Mouse (Mus musculus): ENCODE measurements at regions not wholly inside any gene's neighbourhood (a gene's known extent, or its start where the extent isn't known, plus 50 kb on each side); places are given as distances from the start of the nearest gene placed in this dataset.

DNA sequence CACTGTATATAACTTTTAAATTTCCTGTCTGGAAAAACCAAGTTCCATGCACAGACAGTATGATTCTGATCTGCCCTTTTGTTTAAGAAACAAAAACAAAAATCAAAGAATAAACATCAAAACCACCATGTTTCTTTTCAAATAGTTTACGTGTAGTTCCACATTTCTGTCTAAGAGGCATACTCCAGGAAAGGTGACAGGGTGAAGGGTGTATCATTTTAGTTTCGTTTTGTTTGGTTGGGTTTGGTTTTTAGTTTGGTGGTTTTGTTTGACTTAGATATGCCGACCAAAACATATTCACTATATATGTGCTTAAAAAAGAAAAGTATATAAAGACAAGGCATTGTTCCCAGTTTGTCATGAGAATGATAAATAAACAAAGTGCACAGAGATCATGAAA, 524.9 kb downstream of the Adgrl2 start:
- intact Hi-C loops (cut with DNase I): no loop called here
- no peak for DNase-seq (ENCODE audit: low spot score)

DNA sequence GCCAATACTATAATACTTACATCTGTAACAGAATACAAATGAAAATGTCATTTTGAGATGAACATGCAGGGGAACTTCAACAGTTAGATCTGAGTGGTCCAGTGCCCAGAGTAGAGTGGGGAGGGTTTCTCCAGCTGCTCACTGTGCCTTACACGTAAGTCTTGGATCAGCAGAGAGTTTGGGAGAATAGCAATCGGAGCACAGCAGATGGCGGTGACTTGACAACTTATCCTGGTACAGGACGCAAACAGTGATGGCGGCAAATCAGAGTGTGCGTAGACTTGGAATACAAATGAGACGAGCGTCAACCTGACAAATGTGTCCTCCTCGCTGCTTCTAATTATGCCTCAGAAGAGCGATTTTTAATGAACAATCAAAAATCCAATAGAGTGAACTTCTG, 527.6 kb downstream of the Adgrl2 start:
- intact Hi-C loops (cut with DNase I): no loop called here
- no peak for DNase-seq (ENCODE audit: low spot score)

DNA sequence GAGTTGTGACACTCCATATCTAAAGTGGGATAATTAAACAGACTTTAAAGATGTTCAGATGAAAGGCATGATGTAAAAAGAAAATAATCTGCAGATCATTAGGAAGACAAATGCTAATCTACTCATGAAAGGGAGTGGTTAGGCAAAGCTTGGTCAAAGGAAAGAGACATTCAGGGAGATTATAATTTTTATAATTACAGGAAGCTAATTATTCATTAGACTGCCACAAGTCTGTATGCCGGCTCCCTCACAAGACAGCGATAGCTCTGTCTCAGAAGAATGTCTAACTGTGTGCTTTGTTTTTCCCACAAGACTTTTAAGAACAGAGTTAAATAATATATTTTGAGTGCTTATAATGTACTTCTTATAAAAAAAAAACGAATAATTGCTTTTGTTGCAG, 541.5 kb downstream of the Adgrl2 start:
- DNase-seq (ENCODE audit: low spot score): no peak
- intact Hi-C loops (cut with DNase I): no loop called here

DNA sequence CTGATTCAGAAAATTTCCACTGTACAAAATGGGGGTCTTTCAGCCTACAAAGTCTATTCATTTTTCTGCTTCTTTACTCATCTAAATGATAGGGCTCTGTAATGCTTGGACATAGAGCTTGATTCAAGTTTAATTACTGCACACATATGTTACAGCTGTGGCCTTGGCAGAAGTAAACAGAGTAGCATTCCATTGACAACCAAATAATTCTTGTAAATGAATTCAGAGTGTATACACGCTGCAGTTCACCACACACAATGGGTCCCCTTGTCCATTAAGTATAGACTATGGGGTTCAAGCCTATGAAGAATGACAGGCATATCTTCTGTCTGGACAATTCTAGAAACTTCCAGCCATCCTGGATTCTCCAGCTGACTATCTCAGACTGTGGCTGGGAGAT, 541.9 kb downstream of the Adgrl2 start:
- DNase-seq (ENCODE audit: low spot score): no peak
- intact Hi-C loops (cut with DNase I): no loop called here

DNA sequence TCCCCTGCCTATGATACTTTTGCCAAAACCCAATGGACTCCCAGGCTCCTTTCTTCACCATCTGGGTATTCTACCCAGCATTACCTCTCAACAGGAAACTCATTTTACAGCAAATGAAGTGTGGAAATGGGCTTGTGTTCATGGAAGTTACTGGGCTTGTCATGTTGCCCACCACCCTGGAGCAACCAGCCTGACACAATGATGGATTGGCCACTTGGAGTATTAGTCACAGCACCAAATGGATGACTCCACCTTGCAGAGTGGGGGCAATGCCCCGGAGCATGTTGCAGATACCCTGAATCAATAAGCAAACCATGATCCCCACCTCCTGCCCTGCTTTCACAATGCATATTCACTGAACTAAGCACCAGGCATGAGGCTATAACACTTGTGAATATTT, 543.5 kb downstream of the Adgrl2 start:
- no peak for DNase-seq (ENCODE audit: low spot score)
- intact Hi-C loops (cut with DNase I): no loop called here

DNA sequence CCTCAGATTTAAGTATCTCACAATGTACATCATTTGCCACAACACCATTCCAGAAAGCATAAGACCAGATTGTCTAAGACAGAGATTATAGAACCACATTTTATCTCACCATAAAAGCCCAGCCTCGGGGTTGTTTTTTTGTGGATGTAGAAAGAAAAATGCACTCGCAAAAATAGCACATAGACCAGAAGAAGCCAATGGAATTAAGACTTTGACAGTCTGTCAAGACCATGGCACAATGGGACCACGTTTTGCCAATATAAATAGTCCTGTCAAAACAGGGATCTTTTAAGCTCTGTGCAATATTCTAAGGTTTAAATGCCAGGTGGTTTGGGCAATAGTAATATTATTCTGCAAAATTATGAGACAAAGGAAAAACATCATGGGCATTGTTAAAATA, 547.3 kb downstream of the Adgrl2 start:
- intact Hi-C loops (cut with DNase I): no loop called here
- DNase-seq (ENCODE audit: low spot score): no peak

DNA sequence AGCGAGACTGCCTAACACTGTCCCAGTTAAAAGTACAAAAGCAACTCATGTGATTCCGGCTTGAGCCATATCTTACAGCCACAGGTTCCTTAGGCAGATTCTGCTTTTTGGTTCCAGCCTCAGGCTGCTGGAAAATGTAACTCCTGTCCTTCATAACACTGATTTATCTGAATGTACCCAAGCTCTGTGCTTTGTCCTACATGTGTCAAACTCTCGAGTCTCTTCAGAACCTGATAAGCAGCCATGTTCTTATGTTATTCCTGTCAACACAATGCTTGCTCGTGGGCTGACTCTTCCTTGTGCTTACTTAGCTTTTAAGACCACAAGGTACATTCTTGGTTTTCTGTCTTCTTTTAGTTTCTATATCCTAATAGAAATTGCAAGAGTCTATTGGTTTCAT, 556.3 kb downstream of the Adgrl2 start:
- no peak for DNase-seq (ENCODE audit: low spot score)
- intact Hi-C loops (cut with DNase I): no loop called here

DNA sequence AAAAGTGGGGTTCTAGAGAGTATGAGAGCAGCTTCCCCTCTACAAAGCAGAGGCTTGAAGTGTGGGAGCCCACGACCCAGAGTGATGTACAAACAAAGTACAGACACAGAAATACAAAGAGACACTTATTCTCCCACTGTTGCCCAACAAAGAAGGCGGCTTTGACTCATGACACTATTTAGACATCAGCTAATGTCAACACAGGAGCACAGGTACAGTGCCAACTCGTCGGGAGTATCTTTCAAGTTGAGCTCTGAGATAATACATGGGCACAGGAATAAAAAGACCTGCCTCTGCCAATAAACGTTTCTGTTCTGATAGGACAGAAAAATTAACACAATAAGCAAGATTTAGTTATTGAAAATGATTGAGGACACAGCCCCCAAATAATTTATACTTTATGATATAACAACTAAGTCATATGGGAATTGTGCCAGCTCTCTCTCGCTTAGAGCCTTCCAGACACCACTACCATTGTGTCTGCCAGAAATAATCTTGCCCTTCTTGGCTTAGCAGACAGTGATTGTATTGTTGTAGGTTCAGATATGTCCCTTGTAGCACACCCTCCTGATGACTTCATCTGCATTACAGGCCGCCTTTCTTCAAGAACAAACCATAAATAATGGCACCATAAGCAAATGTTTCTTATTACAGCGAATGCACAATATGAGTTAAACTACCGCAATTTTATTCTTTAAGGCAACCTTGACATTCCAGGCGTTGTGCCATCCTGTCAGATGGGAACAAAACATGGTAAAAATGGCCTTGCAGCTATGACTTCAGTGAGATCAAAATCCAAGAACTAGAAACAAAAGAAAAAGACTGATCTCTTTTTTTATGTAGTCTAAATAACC, 561.1 kb downstream of the Adgrl2 start:
- intact Hi-C loops (cut with DNase I): no loop called here
- DNase-seq (ENCODE audit: low spot score): no peak

DNA sequence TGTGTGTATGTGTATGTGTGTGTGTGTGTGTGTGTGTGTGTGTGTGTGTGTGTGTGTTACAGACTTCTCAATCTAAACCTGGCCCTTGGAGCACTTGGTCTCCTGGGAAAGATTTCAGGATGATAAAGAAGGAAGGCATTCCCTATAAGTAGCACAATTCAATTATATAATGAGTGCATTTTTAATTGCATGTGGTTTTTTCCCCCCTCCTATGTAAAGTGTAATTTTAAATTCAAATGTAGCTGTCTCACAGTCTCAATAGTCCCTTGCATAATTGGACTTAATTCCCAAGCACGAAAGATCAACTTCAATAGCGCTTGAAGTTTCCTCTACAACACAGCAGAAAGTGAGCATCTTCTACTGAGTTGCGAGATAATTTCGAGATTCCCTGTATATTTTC, 566.3 kb downstream of the Adgrl2 start:
- no peak for DNase-seq (ENCODE audit: low spot score)
- intact Hi-C loops (cut with DNase I): no loop called here

DNA sequence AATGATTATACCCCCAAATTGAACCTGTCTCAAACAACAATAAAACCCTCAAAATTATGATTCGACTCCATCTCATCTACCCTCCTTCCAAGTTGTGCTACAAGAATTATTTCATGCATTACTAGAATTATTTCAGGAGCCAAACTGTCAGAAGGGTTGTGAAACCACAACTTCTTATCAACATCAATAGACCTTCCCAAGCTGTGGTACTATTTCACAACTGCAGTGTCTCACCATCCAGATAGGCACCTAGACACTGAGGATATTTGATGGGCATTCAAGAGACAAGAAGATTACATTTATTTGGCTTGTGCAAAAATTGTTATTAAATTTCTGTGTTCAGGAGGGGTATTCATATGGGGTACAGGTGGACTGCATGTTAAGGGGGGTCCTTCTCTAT, 567.0 kb downstream of the Adgrl2 start:
- DNase-seq (ENCODE audit: low spot score): no peak
- intact Hi-C loops (cut with DNase I): no loop called here

DNA sequence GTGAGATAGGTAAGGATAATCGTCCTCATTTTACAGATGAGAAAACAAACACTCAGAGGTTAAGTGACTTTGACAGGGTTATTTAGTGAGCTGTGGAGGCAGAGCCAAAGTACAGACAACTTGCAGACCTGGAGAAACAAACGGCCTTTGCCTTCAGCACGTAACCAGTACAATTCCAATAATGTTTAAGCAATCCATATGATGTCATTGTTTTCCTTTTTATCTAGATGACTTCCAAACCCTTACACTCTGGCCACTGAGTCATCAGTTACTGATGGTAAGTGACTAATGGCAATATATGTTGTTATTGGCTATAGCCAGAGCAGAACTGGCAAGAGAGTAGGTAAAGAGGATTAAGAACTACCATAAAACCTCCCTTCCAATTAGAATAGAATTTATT, 567.6 kb downstream of the Adgrl2 start:
- intact Hi-C loops (cut with DNase I): no loop called here
- no peak for DNase-seq (ENCODE audit: low spot score)

DNA sequence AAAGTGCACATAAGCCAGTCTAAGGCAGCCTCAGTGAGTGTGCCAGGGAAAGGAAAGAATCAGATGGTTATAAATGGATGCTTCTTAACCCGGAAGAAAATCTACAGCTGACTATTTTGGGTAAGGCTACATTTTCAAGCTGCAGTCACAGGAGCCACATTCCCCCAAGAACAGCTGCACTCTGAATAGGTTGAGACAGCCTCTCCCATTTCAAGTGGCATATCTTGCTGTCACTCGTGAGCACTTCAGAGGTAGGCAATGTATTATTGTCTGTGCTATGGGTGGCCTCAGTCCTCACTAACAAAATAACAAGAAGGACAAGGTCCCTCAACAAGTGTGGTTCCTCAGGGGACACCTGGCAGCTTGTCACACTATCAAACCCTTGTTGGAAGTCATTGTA, 568.1 kb downstream of the Adgrl2 start:
- no peak for DNase-seq (ENCODE audit: low spot score)
- intact Hi-C loops (cut with DNase I): no loop called here

DNA sequence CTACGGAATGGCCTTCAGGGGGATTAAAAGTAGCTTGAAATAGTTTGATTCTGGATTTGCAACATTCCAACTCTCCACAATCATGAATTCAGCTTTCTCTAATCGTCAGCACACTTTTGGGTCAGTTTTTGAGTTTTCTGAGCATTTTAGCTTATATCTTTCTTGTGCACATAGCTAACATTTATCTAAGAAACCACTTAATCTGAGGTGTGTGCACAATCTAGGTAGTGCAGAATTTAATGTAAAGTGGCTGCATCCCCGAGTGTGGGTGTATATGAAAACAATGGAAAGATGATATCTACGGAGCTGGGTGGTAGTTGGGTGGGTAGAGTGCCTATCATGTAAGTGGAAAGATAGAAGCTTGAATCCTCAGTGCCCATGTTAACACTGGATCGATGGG, 570.1 kb downstream of the Adgrl2 start:
- intact Hi-C loops (cut with DNase I): no loop called here
- DNase-seq (ENCODE audit: low spot score): no peak

DNA sequence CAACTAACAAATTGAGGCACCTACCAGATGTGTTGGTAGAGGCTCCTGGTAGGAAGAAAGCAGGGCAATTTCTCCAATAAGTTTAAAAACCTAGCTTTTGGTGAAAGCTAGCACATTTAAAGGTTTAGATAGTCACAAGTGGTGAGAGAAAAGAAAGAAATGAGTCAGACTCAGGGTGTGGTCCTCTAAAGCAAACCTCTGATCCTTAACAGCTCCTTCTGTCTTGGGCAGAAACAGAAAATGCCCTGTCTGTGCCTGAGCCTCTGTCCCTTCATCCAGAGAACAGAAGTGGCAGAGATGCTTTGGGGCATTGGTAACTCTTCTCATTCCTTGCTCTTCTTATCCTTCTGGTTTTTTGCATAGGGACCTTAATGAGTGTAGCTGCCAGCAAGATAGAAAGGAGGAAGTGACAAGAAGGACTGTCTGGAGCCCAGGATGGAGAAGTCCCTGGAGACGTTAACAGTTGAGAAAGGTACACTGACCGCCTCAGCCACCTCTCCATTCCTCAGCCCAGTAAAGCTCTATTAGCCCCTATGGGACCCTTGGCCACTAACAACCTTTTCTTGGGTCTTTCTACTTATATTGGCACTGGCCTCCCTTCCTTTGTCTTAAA, 570.8 kb downstream of the Adgrl2 start:
- DNase-seq (ENCODE audit: low spot score): no peak
- intact Hi-C loops (cut with DNase I): no loop called here

DNA sequence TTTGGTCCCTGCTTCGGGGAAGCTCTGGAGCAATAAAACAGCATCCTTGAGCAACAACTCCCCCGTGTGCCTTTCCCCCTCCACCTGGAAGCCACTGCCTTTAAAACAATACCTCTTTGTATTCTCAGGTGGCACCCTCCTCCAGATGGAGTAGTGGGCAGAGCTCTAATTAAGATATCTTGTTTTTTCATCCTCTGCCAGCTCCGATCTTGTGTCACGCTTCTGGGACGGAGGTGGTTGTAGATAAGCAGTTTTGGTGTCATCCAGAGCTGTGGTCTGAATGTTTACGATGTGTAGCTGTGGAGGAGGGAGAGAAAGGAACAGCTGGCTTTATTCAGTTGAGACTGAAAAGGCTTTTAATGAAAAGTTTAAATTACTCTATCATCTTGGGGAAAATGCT, 572.3 kb downstream of the Adgrl2 start:
- no peak for DNase-seq (ENCODE audit: low spot score)
- intact Hi-C loops (cut with DNase I): no loop called here

DNA sequence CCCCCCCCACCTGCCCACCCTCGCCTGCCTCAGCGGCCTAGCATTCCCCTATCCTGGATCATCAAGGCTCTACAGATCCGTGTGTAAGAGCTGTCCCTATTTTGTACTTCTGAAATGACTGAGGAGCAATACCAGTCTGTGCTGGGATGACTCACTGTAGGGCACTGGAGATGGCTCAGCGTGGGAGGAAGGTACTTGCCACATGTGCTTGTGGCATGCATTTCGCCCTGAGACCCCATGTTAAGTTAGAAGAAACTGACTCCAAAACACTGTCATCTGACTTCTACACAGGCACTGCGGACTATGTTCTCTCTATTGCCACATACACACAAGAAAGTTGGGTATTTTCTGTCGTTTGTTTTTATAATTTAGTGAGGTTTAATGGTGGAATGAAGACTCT, 574.9 kb downstream of the Adgrl2 start:
- intact Hi-C loops (cut with DNase I): no loop called here
- no peak for DNase-seq (ENCODE audit: low spot score)

DNA sequence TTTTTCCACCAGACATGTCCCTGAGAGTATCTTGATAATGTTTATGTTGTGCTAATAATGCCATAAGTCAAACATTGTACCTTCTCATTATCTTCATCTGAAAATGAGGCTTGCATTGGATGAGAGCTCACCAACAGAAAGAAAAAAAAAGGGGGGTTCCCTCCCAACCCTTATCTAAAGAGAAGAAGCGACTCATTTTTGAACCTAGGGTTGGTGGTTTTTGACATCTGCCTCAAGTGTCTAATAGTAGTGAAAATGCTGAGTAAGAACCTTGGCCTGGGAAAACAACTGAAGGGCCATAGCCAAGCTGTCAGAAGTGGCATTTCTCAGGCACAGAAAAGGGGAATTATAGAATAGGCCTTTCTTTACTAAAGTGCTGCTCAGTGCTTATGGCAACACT, 577.3 kb downstream of the Adgrl2 start:
- intact Hi-C loops (cut with DNase I): no loop called here
- DNase-seq (ENCODE audit: low spot score): no peak

DNA sequence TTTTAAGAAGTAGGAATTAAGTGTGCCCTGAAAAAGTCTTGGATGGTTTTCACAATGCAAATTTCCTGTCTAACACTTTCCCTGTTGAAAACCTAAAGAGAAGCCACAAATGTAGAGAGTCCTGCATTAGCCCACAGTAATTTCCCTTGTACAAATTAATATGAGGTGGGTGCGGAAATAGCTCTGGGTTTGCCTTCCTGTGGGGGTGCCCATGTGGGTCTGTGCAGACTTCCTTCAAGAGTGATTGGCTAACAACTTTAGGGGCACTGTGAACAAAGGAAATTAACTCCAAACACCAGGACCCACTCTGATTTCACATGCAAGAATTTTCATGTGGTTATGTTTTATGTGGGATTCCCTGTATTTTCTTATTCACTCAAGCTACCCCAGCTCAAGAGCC, 578.2 kb downstream of the Adgrl2 start:
- intact Hi-C loops (cut with DNase I): no loop called here
- no peak for DNase-seq (ENCODE audit: low spot score)

DNA sequence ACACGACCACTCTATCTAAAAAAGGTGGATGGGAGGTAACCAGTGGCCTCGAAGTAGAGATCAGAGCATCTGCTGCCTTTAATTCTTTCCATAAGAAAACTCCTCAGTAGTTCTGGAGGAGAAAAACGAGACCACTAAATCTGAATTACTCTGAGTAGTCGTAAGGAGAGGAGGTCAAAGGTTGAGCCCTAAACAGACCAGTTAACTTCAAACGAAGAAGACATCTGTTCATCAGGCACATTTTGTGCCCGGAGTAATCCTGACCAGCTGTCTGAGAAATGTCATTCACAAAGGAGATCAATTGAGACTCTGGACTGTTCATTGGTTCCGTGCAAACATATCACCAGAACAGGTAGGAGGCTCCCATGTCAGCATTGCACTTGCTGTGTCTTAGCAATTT, 592.0 kb downstream of the Adgrl2 start:
- DNase-seq (ENCODE audit: low spot score): no peak
- intact Hi-C loops (cut with DNase I): no loop called here

DNA sequence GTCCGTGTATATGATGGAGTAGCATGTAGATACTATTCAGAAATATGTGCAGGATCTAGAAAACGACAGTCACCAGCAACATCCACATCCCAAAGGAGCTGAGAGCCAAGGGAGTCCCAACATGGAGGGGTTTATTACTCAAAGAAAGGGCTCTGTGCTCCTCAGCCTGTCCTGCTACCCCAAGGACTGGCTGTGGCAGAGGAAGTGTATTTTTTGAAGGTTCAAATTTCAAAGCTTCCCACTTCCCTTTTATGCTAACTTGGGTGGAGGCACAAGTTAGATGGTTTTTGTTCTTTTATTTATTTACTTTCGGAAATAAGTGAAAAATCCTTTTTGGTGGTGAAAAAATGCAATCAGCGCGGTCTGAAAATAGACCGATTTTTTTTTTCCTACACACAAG, 602.8 kb downstream of the Adgrl2 start:
- intact Hi-C loops (cut with DNase I): no loop called here
- DNase-seq (ENCODE audit: low spot score): no peak

DNA sequence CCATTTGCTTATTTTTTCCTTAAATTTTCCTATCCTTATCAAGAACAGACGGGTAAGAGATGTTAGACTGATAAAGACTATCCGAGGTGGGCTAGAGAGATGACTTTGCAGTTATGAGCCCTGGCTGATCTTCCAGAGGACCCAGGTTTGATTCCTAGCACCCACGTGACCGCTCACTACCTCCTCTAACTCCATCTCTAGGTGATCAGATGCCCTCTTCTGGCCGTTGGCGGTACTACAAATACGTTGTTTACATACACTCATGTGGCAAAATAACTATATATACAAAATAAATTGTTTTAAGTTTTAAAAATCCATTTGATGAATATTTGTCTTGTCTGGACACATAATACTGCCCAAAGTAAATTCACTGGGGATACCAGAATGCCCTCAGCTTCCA, 604.6 kb downstream of the Adgrl2 start:
- DNase-seq (ENCODE audit: low spot score): no peak
- intact Hi-C loops (cut with DNase I): no loop called here

DNA sequence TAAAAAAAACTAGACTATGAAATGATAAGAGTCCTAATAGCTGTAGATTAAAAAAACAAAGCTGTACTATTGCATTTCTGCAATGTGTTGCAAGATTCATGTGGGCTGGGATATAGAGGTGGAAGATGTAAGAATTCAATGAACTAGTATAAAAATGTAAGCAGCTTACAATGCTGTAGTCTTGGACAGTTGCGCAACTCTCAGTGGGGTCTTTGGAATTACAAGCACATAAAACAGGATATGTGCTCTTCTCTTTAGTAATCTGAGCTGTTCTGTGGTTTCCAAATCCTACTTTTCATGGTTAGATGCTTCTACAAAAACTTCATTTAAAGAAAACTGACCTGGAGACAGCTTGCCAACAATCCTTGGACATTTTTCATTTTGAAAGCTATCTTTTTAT, 609.3 kb downstream of the Adgrl2 start:
- no peak for DNase-seq (ENCODE audit: low spot score)
- intact Hi-C loops (cut with DNase I): no loop called here

Measured in heart, postnatal 25 days (tissue).